Mouse (Mus musculus) myocyte (in vitro differentiated cells): ENCODE measurements around the gene Ccdc126. TPM values are rescaled to one million over a fixed set of nuclear protein-coding genes. Genes with fewer than 3 reads are reported as not detected.

Source experiments
- H3K27me3 ChIP-seq: one replicate; pipeline ENCODE4 v1.6.1; 2011; ENCODE audit not compliant: control insufficient read depth, insufficient read depth, insufficient read length
- H3K36me3 ChIP-seq: one replicate; pipeline ENCODE4 v1.6.1; 2011; ENCODE audit not compliant: control insufficient read depth, insufficient read depth
- H3K4me2 ChIP-seq: one replicate; pipeline ENCODE4 v1.6.1; 2011; ENCODE audit warnings: low read depth, control low read depth
- H3K4me3 ChIP-seq: one replicate; pipeline ENCODE4 v1.5.1; 2011; ENCODE audit warnings: mild to moderate bottlenecking, control low read depth, moderate library complexity
- H3K79me2 ChIP-seq: one replicate; pipeline ENCODE4 v1.6.1; 2011; ENCODE audit not compliant: control insufficient read depth, insufficient read depth
- H3ac ChIP-seq: one replicate; pipeline ENCODE4 v1.6.1; 2011; ENCODE audit not compliant: control insufficient read depth, insufficient read length
- E2F4 ChIP-seq: IDR thresholded peaks from one replicate; pipeline ENCODE4 v1.6.1; 2011; ENCODE audit warnings: mild to moderate bottlenecking, control low read depth, moderate library complexity; ENCODE audit not compliant: insufficient read depth
- MAX ChIP-seq: IDR thresholded peaks from one replicate; pipeline ENCODE4 v1.6.1; 2011; ENCODE audit warnings: low read depth, mild to moderate bottlenecking, control low read depth
- MYOD1 ChIP-seq, 3 experiments: IDR thresholded peaks; one replicate each; pipeline ENCODE4 v1.6.1; 2011; ENCODE audit warnings: control low read depth in 2 of 3, low read depth in 2 of 3, mild to moderate bottlenecking in 2 of 3, moderate library complexity in 1 of 3; ENCODE audit not compliant: insufficient read length in 2 of 3, control insufficient read depth in 1 of 3
- POLR2A ChIP-seq: IDR thresholded peaks from one replicate; pipeline ENCODE4 v1.6.1; 2011; ENCODE audit warnings: low read depth, mild to moderate bottlenecking, control low read depth, moderate library complexity; ENCODE audit not compliant: insufficient read length
- SRF ChIP-seq: IDR thresholded peaks from one replicate; pipeline ENCODE4 v1.6.1; 2011; ENCODE audit warnings: low read depth; ENCODE audit not compliant: control insufficient read depth, insufficient read length
- TCF12 ChIP-seq: IDR thresholded peaks from one replicate; pipeline ENCODE4 v1.6.1; 2011; ENCODE audit warnings: mild to moderate bottlenecking, control low read depth; ENCODE audit not compliant: poor library complexity, insufficient read depth, severe bottlenecking
- TCF3 ChIP-seq: IDR thresholded peaks from one replicate; pipeline ENCODE4 v1.6.1; 2011; ENCODE audit warnings: low read depth, control low read depth; ENCODE audit not compliant: insufficient read length
- USF1 ChIP-seq: IDR thresholded peaks from one replicate; pipeline ENCODE4 v1.6.1; 2011; ENCODE audit warnings: low read depth, mild to moderate bottlenecking, control low read depth, moderate library complexity
- polyA plus RNA-seq: library from polyadenylated mRNA; unstranded; fragments of >200 nt; fragmentation: generic; extraction: Trizol; gene quantifications from one replicate; pipeline ENCODE4 v1.2.1, GENCODE M21; 2012; ENCODE audit warnings: missing spikeins

Ccdc126 gene
- polyA plus RNA-seq, 1 experiment, result 2.7 TPM

DNA sequence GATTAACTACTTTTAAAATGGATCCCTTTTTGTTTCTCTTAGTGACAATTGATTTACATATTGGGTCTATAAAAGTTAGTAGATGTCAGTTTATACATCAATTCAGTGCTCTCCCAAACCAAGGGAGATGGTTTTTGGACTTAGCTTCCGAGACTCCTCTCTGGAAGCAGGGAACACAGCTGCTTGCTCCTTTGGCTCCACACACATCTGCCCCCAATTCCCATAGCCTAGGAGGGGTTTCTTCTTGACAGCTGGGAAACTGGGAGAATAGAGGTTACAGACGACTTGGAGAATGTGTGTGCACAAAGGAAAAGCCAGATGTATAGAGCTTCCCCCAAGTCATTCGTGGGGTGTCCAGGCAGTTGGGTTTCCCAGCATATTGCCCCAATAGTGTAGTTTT, 49.1 kb downstream of the Ccdc126 start:
- Histone ChIP-seq H3ac (no peak overlapping the region), H3K79me2 (no peaks in the 10 kb centered on the region), H3K4me2 (peak overlapping the region; percentile 96), H3K36me3 (no peaks in the 10 kb centered on the region), H3K4me3 (peak overlapping the region; percentile 30), H3K27me3 (no peaks in the 10 kb centered on the region)
- TF ChIP-seq MAX, result no peak
- no peak for TF ChIP-seq TCF3
- no peak for TF ChIP-seq USF1
- no peak for TF ChIP-seq E2F4
- no peak for TF ChIP-seq SRF

DNA sequence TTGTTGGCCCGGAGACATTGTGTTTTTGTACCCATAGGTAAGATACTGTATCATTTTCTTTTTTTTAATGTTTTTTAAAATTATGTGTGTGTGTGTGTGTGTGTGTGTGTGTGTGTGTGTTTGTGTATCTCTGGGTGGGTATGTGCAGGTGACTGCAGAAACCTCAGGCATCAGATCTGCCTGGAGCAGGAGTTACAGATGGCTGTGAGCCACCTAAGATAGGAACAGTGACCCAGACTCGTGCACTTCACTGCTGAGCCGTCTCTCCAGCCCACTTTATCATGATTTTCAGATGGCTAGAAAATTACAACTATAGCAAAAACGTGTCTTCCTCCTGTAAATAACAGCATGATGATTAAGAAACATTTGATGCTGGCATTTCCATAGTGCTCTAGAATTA, 53.6 kb downstream of the Ccdc126 start:
- no peak overlapping the region for H3K4me2 ChIP-seq
- H3K4me3 ChIP-seq, result no peak overlapping the region
- H3K36me3 ChIP-seq, result no peaks in the 10 kb centered on the region
- H3ac ChIP-seq, result no peak overlapping the region
- no peaks in the 10 kb centered on the region for H3K79me2 ChIP-seq
- H3K27me3 ChIP-seq, result no peaks in the 10 kb centered on the region
- TF ChIP-seq TCF3 (no peak), SRF (no peak), MAX (no peak)

DNA sequence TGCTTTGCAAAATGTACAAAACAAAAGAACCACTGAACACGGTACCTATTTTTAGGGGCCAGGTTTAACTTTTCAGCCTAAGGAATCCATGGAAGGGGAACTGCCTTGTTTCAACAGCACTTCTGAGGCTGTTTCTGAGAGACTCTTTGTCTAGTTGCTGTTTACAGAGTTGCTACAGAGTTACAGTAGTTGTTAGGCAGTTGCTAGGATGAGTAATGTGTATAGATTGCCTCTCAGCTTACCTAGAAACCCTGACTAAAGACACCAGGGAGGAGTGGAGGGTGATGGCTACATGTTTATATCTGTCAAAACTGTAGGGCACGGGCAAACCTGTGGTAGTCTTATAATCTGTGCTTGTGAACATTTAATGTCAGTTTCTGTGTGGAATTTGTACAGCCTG, 54.9 kb downstream of the Ccdc126 start:
- H3K27me3 ChIP-seq, result no peaks in the 10 kb centered on the region
- H3K36me3 ChIP-seq, result no peaks in the 10 kb centered on the region
- no peak overlapping the region for H3ac ChIP-seq
- no peak overlapping the region for H3K4me2 ChIP-seq
- H3K79me2 ChIP-seq, result no peaks in the 10 kb centered on the region
- H3K4me3 ChIP-seq, result no peak overlapping the region
- TF ChIP-seq TCF12, result no peak

DNA sequence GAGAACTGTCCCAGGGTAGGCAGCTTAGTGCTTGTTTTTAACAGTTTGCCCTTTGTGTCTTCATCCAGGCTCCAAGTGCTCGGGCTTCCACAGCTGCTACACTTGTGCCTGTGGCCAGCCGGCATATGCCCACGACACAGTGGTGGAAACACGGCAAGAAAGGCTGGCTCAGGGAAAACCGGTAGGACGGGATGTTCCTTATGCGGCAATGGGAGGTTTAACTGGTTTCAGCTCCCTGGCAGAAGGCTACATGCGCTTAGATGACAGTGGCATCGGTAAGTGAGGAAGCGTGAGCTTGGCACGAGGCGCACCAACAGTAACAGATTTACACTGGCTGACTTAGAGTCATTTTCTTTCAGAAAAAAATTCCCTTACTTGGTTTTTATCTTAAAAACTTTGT, 59.3 kb downstream of the Ccdc126 start:
- no peaks in the 10 kb centered on the region for H3K36me3 ChIP-seq
- no peak overlapping the region for H3K4me3 ChIP-seq
- no peak for TF ChIP-seq POLR2A
- no peak for TF ChIP-seq MYOD1 (IDR thresholded peaks at IDR 0.05; ENCODE audit: control insufficient read depth in 1 of 3, insufficient read length in 2 of 3, low read depth in 2 of 3)
- no peak overlapping the region for H3ac ChIP-seq
- no peak overlapping the region for H3K4me2 ChIP-seq
- H3K27me3 ChIP-seq, result no peaks in the 10 kb centered on the region
- no peaks in the 10 kb centered on the region for H3K79me2 ChIP-seq

Other genes with a start within 250 kb of the Ccdc126 start
- gene Malsu1, start 245.5 kb upstream of the Ccdc126 start, polyA plus RNA-seq, result 19.6 TPM
- 0.26 TPM for gene Igf2bp3, start 104.3 kb upstream of the Ccdc126 start, polyA plus RNA-seq
- 26.5 TPM for gene Tra2a, start 55.2 kb upstream of the Ccdc126 start, polyA plus RNA-seq
- 0.85 TPM for gene Fam221a, start 48.5 kb downstream of the Ccdc126 start, polyA plus RNA-seq
- not detected for gene Stk31, start 76.3 kb downstream of the Ccdc126 start, polyA plus RNA-seq